Mouse (Mus musculus) lung, adult 2 months (tissue): ENCODE data around the gene Snrpa1.

Experiments
- CTCF ChIP-seq: fragments of 200-500 bp; IDR thresholded peaks from 2 replicates; pipeline ENCODE4 v1.5.1; 2011; ENCODE audit warnings: mild to moderate bottlenecking, low read length, control low read depth; ENCODE audit not compliant: insufficient read depth
- POLR2A ChIP-seq: fragments of 200-500 bp; IDR thresholded peaks from 2 replicates; pipeline ENCODE4 v1.6.1; 2011; ENCODE audit warnings: low read depth, mild to moderate bottlenecking, control low read depth, low read length, borderline replicate concordance; ENCODE audit errors: extremely low read depth

GRCm38 (mm10) chr7:66091553-66091952, 32.8 kb downstream of the Snrpa1 start:
- TF ChIP-seq POLR2A, result no peak
- TF ChIP-seq CTCF, result no peak
